Mouse (Mus musculus) midbrain, embryonic 16.5 days (tissue): ENCODE results near the gene Cox19. TPM values are rescaled to one million over a fixed set of nuclear protein-coding genes. Genes with fewer than 3 reads are reported as not detected.
"Not testable (repeated sequence)": the region's sequence is repeated elsewhere in the genome, so short reads cannot be mapped to it uniquely, and the experiment has no call there.

ENCODE experiments used
- ATAC-seq: fragments of 200-750 bp; cut with Nextera tagmentation; 2 replicates; pipeline ENCODE4 v1.8.0; 2017; ENCODE audit warnings: moderate TSS enrichment
- H3K27ac ChIP-seq: fragments of 300-500 bp; sonication (generic); 2 replicates; pipeline ENCODE4 v1.5.1; 2014; ENCODE audit warnings: mild to moderate bottlenecking, low read length, mixed read lengths
- H3K27me3 ChIP-seq: fragments of 300-500 bp; sonication (generic); 2 replicates; pipeline ENCODE4 v1.6.1; 2014; ENCODE audit warnings: low read depth, low read length, mixed read lengths; ENCODE audit not compliant: control insufficient read depth, insufficient read depth
- H3K36me3 ChIP-seq: fragments of 300-500 bp; sonication (generic); 2 replicates; pipeline ENCODE4 v1.6.1; 2014; ENCODE audit warnings: mild to moderate bottlenecking, low read length, moderate library complexity, mixed read lengths; ENCODE audit not compliant: control insufficient read depth, insufficient read depth
- H3K4me1 ChIP-seq: fragments of 300-500 bp; sonication (generic); 2 replicates; pipeline ENCODE4 v1.6.1; 2014; ENCODE audit warnings: mild to moderate bottlenecking, low read length, mixed read lengths; ENCODE audit not compliant: control insufficient read depth, insufficient read depth
- H3K4me2 ChIP-seq: fragments of 300-500 bp; sonication (generic); 2 replicates; pipeline ENCODE4 v1.6.1; 2014; ENCODE audit warnings: mild to moderate bottlenecking, low read length, mixed read lengths
- H3K4me3 ChIP-seq: fragments of 300-500 bp; sonication (generic); 2 replicates; pipeline ENCODE4 v1.5.1; 2014; ENCODE audit warnings: low read depth, mild to moderate bottlenecking, low read length, moderate library complexity, mixed read lengths
- H3K9ac ChIP-seq: fragments of 300-500 bp; sonication (generic); 2 replicates; pipeline ENCODE4 v1.6.1; 2014; ENCODE audit warnings: low read depth, low read length, mixed read lengths
- H3K9me3 ChIP-seq: fragments of 300-500 bp; sonication (generic); replicated peaks from 2 replicates; pipeline ENCODE4 v1.6.1; 2014; ENCODE audit warnings: mild to moderate bottlenecking, low read length, mixed read lengths; ENCODE audit not compliant: control insufficient read depth, poor library complexity, severe bottlenecking
- WGBS: fragments of 180-500 bp; shearing (Covaris S2); extraction: QIAGEN DNeasy Blood & Tissue Kit; methylation state at CpG from one replicate; pipeline ENCODE4 v1.1.7; 2014; 5-methylcytosine and 5-hydroxymethylcytosine counted together
- polyA plus RNA-seq: library from polyadenylated mRNA; unstranded; fragments of >200 nt; fragmentation: Nextera tagmentation; extraction: Ambion mirVana; gene quantifications from 2 replicates; pipeline ENCODE4 v1.2.1, GENCODE M21; 2015

The Cox19 gene
- polyA plus RNA-seq, 1 experiment from 2014 or later, result 102 TPM

DNA sequence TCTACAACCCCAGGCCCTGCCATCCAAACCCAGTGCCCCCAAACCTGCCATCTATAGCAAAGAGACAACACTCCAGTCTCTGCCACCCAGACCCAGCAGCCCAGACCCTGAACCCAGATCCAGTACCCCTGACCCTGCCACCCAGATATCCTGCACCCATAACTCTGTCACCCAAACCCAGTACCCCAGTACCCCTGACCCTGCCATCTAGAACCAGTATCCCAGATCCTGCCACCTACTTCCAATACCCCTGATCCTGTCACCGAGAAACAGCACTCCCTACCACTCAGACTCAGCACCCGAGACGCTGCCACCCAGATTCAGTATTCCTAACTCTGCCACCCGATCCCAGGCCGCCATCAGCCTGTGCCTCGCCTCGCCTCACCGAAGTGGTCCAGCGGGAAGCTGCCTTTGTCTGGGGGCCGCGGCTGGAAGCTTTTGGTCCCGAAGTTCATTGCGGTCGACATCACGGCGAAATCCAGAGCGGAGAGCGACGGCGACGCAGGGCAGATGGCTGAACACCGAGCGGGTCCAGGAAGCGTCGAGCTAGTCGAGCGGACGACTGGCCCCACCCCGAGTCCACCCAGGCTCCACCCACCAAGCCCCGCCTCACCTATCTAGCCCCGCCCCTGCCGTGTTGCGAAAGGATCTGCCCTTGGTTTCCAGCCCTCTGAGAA is 6.4 kb downstream of the Cox19 start:
- Histone ChIP-seq H3K4me2 (peak overlapping the region; percentile 74), H3K36me3 (peaks cover 12% of the 10 kb centered on the region), H3K9me3 (no peaks in the 10 kb centered on the region), H3K4me1 (peaks cover 9% of the 10 kb centered on the region), H3K27ac (peak overlapping the region; percentile 78), H3K27me3 (no peaks in the 10 kb centered on the region), H3K9ac (peak overlapping the region; percentile 87), H3K4me3 (peak overlapping the region; percentile 76)
- ATAC-seq, result peak; percentile 94
- WGBS, result under 1% methylated on average over 33 of the region's 33 CpGs

- Histone ChIP-seq H3K9me3 (no peaks in the 10 kb centered on the region), H3K27ac (peak overlapping the region; percentile 78), H3K9ac (peak overlapping the region; percentile 87), H3K4me3 (peak overlapping the region; percentile 76), H3K36me3 (peaks cover 15% of the 10 kb centered on the region), H3K4me1 (peaks cover 9% of the 10 kb centered on the region), H3K4me2 (peak overlapping the region; percentile 74), H3K27me3 (no peaks in the 10 kb centered on the region)
- WGBS, result 7% methylated on average over 12 of the region's 12 CpGs
- peak; percentile 70 for ATAC-seq
Measured at GRCm38 (mm10) chr5:139344021-139344686, 7.1 kb downstream of the Cox19 start.

DNA sequence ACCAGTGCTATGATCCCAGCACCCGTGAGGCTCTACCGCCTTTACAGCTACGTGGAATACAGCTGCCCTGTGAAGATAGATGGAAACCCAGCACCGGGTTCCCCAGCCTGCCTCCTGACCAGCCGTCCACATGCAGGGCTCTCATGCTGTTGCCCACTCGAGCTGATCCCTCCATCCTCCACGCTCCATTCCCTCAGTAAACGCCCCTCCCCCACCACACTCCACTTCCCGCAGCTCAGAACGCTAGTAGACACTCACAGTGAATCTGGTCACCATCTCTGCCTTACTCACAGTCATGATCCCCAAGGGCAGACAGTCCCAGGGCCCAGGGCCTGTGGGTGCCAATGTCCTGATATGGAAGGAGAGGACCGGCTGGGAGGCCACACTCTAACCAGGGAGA is 12.3 kb downstream of the Cox19 start:
- no peak overlapping the region for H3K4me2 ChIP-seq
- H3K4me1 ChIP-seq, result peaks cover 8% of the 10 kb centered on the region
- H3K9me3 ChIP-seq, result no peaks in the 10 kb centered on the region
- no peak for ATAC-seq
- WGBS, result 79% methylated on average over 11 of the region's 11 CpGs
- peaks cover 36% of the 10 kb centered on the region for H3K36me3 ChIP-seq
- no peak overlapping the region for H3K4me3 ChIP-seq
- H3K27ac ChIP-seq, result no peak overlapping the region
- H3K9ac ChIP-seq, result no peak overlapping the region
- no peaks in the 10 kb centered on the region for H3K27me3 ChIP-seq

DNA sequence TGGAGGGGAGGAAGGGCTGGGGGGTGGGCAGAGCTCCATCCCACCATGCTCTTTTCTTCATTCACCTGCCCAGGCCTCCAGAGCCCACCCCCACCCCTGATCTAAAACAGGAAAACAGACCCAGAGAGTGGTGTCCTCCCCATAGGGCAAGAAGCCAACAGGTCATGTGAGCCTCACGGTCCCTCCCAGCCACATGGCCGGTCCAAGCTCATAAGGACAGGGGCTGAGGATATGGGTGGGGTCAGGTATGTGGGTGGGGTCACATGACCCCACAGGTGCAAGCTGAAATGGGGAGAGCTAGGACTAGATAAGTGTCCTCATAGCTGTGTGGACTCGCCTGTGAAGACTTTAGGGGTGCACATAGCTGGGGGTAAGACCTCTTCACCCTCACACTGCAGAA is 12.8 kb downstream of the Cox19 start:
- WGBS, result 94% methylated on average over 3 of the region's 3 CpGs
- peaks cover 36% of the 10 kb centered on the region for H3K36me3 ChIP-seq

GRCm38 (mm10) chr5:139337826-139338370 is 13.3 kb downstream of the Cox19 start:
- peaks cover 36% of the 10 kb centered on the region for H3K36me3 ChIP-seq
- H3K4me2 ChIP-seq, result no peak overlapping the region
- H3K4me1 ChIP-seq, result no peaks in the 10 kb centered on the region
- no peak overlapping the region for H3K4me3 ChIP-seq
- no peaks in the 10 kb centered on the region for H3K27me3 ChIP-seq
- no peak overlapping the region for H3K27ac ChIP-seq
- 79% methylated on average over 13 of the region's 13 CpGs for WGBS
- H3K9me3 ChIP-seq, result no peaks in the 10 kb centered on the region
- no peak overlapping the region for H3K9ac ChIP-seq
- ATAC-seq, result no peak

More for the DNA sequence above, 12.8 kb downstream of the Cox19 start:
- Histone ChIP-seq H3K27me3 (no peaks in the 10 kb centered on the region), H3K4me1 (peaks cover 3% of the 10 kb centered on the region), H3K9ac (no peak overlapping the region), H3K4me2 (no peak overlapping the region), H3K27ac (no peak overlapping the region), H3K4me3 (no peak overlapping the region), H3K9me3 (no peaks in the 10 kb centered on the region)
- ATAC-seq, result no peak

DNA sequence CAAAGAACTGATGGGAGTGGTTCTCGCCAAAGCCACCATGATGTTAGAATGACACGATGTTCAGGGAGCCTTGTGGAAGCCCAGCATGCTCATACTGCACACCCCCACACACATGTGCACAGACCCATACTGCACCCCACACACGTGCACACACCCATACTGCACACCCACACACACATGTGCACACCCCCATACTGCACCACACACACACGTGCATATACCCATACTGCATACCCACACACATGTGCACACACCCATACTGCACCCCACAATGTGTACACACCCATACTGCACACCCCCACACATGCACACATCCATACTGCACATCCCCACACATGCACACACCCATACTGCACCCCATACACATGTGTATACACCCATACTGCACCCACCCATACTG is 15.6 kb downstream of the Cox19 start:
- Histone ChIP-seq H3K4me3 (no peak overlapping the region), H3K9ac (no peak overlapping the region), H3K4me2 (no peak overlapping the region), H3K9me3 (no peaks in the 10 kb centered on the region), H3K27ac (no peak overlapping the region), H3K27me3 (no peaks in the 10 kb centered on the region), H3K36me3 (peaks cover 26% of the 10 kb centered on the region), H3K4me1 (no peaks in the 10 kb centered on the region)
- WGBS, result 99% methylated on average over 4 of the region's 4 CpGs
- no peak for ATAC-seq

DNA sequence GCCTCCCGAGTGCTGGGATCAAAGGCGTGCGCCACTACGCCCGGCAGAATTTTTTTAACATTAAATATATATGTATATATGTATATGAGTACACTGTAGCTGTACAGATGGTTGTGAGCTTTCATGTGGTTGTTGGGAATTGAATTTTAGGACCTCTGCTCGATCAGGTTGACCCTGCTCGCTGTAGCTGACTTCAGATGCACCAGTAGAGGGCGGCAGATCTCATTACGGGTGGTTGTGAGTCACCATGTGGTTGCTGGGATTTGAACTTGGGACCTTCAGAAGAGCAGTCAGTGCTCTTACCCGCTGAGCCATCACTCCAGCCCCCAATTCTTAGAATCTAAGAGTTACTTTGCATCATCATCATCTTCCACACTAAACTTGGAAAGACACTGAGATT is 16.8 kb downstream of the Cox19 start:
- H3K27me3 ChIP-seq, ATAC-seq, H3K27ac ChIP-seq, H3K9me3 ChIP-seq, H3K4me3 ChIP-seq, H3K4me2 ChIP-seq, H3K9ac ChIP-seq, H3K4me1 ChIP-seq: not testable (repeated sequence)
- WGBS, result 86% methylated on average over 10 of the region's 10 CpGs
- H3K36me3 ChIP-seq, result peaks cover 21% of the 10 kb centered on the region

DNA sequence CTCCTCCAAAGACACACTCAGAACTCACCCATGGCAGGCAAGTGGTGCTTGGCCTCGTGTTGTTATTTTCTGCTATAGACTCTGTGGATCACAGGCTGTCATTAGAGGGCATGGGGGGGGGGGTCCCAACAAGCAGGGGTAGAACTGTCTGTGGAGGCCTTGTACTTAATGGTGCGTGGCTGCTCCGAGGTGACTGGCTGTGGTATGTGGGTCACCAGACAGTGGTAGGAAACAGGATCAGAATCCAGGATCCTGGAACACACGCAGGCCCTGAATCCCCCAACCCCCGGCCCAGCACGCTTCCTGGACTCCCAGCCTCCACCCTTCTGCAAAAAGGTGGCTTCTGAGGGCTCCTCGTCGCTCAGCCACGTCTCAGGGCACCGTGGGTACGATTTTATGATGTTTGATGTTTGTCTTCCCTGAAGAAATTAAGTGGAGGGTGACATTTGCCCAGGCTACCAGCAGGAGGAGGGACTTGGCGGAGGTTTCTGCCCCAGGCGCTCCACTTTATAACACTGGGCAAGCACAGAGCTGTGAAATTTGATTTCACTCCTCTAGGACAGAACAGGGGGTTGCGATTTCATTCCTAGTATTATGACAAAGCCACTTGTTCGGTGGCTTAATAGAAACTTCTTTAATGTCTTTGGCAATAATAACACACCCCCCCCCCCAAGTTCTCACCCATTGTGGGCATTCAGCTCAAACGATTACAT is 17.8 kb downstream of the Cox19 start:
- Histone ChIP-seq H3K4me2 (no peak overlapping the region), H3K4me1 (no peaks in the 10 kb centered on the region), H3K9me3 (no peaks in the 10 kb centered on the region), H3K9ac (no peak overlapping the region), H3K27me3 (no peaks in the 10 kb centered on the region; the same call in 1 of the 2 replicates), H3K27ac (no peak overlapping the region), H3K36me3 (peaks cover 15% of the 10 kb centered on the region), H3K4me3 (no peak overlapping the region)
- ATAC-seq, result no peak
- 76% methylated on average over 16 of the region's 16 CpGs for WGBS
